Mouse (Mus musculus): Measurements from ENCODE around the gene Thsd7a.

Thsd7a gene

GRCm38 (mm10) chr6:12693239-12693638 is 56.0 kb downstream of the Thsd7a start:
- no peak for DNase-seq (ENCODE audit: low spot score)

GRCm38 (mm10) chr6:12649633-12650032 is 99.6 kb downstream of the Thsd7a start:
- no peak for DNase-seq (ENCODE audit: low spot score)

DNA sequence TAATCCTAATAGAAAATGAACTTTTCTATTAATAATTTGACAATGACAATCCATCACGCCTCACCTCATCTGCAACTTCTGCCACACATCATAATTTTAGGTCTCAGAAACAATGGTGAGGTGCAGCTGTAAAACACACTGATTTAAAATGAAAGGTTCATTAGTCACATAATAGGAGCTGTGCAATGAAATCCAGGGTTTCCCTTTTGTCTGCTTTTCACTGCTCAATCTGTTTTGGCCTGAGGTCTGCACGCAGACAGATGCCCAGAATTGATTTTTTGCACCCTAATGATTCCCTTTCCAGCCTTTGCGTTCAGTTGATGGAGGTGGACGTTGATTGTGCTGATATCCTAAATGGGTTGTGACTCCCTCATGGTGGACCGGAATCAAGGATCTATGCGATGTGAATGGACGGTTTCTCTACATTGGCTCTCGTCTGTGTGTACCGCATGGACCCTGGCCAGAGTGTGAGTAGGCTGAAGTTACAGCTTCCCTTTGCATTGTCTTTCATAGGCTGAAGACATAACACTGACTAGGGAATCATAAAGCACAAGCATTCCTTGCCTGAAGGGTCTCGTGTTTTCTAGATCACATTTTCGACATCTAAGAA is 120.5 kb downstream of the Thsd7a start:
- DNase-seq (ENCODE audit: low spot score), result no peak

- DNase-seq (ENCODE audit: low spot score), result no peak
Measured at GRCm38 (mm10) chr6:12606638-12607246, 142.5 kb downstream of the Thsd7a start.

DNA sequence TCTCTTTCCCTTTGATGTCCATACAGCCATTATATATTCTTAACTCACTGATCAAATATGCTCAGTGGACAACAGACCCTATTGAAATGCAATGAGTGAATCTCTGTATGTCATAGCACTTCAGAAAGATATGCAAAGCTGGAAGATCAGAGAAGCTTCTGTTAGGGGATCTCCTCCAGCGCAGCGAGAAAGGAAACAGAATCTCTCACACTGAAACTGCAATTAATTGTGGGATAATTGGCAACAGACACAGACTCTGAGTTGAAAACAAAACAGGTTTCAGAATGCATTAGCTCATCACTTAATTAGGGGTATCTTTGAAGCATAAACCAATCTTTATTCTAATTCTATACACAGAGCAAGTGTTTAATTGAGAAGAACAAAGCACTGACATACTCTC is 146.3 kb downstream of the Thsd7a start:
- no peak for DNase-seq (ENCODE audit: low spot score)

- no peak for DNase-seq (ENCODE audit: low spot score)
Measured at GRCm38 (mm10) chr6:12602161-12602560, 147.0 kb downstream of the Thsd7a start.

DNA sequence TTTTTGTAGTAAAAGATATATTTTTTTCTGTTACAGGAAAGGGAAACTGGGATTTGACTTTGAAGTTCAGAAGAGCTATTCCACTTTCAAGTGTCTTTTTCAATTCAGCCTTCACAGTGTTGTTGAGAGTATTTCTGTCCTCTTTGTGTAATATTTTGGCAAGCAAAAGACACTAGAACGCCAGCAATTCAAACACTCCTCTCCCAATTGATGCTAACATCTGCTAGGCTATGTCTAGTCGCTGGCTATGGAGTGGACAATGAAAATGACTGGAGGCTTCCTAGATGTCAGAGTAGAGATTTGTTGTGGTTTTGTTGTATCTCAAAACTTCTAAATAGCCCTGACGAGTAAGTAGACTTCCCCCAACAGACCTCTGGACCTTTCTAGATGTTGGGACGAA is 164.8 kb downstream of the Thsd7a start:
- no peak for DNase-seq (ENCODE audit: low spot score)

GRCm38 (mm10) chr6:12581143-12581542 is 168.1 kb downstream of the Thsd7a start:
- no peak for DNase-seq (ENCODE audit: low spot score)

DNA sequence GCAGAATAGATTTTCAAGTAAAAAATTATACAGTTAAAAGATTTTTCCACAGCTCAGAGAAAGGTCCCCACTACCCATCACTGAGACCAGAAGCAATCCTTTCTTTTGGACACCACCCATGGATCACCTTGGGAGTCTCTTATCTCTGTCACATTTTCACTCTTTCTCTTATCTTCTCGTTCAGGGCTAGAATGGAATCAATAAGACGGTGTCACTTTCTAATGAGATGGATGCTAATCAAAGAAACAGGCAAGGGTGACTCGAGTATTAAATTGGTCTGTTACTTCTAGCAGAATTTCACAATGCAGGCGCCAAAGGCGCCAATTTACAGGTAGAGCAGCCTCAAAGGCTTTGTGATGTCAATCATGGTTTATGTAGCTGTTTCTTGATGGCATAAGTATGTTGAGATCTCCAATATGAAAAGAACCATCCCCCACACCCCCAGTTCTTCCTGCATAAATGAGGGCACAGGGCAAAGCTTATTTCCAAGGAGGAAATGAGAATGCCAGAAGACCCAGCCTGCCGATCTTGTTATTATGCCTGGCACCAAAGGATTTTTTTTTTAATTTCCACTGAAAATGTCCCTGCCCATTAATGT is 173.5 kb downstream of the Thsd7a start:
- no peak for DNase-seq (ENCODE audit: low spot score)

GRCm38 (mm10) chr6:12572202-12572601 is 177.0 kb downstream of the Thsd7a start:
- no peak for DNase-seq (ENCODE audit: low spot score)

DNA sequence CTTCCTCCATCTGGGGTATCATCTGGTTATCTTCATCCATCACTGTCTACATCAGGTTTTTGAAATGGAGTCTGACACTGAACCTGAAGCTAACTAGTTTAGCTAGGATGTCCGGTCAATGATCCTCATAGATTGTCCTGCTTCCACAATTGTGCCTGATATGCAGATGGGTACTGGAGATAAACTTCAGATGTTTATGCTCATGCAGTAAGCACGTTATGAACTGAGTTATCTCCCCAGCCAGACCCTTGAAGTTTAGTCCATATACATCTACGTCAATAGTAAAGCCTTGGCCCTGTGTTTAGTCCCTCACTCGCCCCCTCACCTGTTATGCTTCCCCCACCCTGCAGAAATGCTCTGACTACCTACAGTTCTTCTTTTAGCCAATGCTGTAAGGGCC is 184.1 kb downstream of the Thsd7a start:
- no peak for DNase-seq (ENCODE audit: low spot score)

DNA sequence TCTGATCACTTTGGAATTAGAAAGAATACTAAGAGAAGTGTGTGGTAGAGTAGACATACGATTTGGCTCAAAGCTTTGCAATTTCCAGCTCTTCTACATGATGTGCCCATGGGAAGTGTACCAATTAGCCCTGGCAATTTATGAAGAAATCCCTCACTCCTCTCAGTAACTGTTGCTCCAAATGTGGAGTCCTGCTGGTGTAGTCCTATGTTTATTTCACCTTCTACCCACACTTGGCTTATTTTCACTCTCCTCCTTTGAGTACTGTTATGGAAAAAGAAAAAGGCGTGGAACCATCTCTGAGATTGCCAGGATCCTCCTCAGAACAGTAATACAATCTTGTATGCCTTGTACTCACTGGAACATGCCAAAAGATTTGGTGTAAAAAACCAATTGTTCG is 186.9 kb downstream of the Thsd7a start:
- DNase-seq (ENCODE audit: low spot score), result no peak

- DNase-seq (ENCODE audit: low spot score), result no peak
Measured at GRCm38 (mm10) chr6:12560500-12560899, 188.7 kb downstream of the Thsd7a start.

DNA sequence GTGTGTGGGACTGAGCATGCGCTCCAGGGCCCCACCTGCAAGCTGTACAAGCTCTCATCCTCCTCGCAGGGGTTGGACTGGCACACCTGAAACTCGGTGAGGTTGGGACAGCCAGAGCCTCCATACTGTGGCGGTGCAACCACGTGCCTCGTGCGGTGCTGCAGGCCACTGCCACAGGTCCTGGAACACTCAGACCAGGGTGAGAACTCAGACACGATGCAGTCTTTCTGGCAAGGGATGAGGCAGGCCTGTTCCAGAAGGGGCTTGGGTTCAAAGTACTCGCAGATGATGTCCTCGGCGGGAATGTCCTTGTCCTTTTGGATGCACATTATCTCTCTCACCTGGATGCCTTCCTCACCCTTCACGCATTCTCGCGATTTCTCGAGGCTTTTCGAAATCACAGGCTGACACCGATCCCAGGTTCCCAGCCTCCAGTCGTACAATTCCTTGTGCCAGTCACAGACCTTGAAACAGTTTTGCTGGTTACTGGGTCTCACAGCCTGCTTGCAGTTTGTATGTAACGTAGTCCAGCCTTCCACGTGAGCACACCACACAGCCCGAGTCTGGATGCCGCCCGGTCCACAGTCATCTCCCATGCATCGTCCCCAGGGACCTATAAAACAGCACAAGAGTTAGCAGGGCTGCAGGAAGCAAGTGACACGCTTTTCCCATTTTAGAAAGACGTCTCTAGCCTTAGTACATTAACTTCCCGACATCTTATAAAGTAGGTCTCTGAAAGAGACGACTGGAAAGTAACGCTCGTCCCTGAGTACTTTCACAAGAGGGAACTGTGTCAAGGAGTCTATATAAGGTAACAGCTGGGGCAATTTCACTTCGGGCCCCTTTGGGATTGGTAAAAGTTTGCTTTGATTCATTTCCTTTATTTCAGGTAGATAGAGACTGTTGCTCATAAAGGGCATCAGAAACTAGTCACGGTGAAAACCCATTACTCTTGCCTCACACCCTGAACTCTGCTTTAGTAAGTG is 193.8 kb downstream of the Thsd7a start:
- no peak for DNase-seq (ENCODE audit: low spot score)

GRCm38 (mm10) chr6:12551176-12551575 is 198.0 kb downstream of the Thsd7a start:
- no peak for DNase-seq (ENCODE audit: low spot score)

DNA sequence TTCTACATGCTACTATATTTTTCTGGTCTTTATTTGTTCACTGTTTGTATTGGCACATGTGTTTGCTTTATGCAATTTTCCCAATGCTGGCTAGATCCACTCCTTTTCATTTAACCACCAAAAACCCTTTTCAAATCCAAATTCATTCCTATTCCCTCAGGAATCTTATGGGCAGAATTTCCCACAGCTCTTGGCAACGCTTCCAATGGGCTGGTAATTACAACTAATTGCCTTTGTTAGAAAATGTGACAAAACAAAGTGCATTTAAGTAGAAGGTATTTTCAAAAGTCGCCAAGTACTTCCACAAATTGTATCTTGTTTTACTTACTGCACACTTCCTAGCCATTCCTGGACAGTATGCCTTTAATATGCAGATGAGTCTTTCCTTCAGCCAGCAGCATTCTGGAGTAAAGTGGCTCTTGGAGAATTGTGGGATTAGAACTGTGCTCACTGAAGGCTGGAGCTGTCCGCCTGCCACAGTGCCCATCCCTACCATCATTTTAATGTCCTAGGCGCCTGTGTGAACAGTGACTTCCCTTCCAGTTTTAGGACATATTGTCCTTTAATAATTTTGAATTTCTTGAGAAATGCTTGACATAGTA is 199.1 kb downstream of the Thsd7a start:
- DNase-seq (ENCODE audit: low spot score), result no peak

DNA sequence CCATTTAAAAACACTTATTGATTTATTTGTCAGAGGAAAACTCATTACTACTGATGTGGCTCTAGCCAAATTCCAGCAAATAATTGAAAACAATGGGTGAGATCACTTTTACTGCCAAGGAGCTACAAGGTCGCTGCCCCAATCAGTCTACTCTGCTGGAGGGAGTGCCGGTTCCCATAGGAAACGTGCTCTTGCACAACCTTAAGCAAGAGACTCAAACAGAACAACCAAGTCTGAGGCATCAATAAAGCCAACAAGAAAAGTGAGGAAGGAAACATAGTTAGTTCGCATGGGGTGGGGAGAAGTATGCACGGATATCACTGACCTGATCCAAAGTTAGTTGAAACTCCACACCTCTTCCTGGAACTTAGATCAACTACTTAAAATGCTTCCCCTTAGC is 205.1 kb downstream of the Thsd7a start:
- DNase-seq (ENCODE audit: low spot score), result no peak

DNA sequence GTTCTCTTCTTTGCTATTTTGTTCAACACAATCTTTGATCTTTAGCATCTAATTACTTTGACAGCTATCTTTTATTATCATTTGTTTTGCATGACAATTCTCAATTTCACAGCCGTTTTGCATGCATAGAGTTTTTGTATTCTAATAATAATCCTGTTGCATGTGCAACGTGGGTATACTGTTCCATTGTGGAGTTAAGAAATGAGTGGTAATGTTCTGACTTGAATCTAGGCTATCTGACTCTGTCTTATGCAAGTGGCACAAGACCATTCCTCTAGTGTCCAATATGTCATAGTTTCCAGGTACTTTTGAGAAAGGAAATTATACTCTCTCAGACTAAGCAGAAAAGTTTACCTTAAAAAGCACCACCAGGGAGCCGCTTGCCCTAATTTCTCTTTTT is 206.7 kb downstream of the Thsd7a start:
- DNase-seq (ENCODE audit: low spot score), result no peak

DNA sequence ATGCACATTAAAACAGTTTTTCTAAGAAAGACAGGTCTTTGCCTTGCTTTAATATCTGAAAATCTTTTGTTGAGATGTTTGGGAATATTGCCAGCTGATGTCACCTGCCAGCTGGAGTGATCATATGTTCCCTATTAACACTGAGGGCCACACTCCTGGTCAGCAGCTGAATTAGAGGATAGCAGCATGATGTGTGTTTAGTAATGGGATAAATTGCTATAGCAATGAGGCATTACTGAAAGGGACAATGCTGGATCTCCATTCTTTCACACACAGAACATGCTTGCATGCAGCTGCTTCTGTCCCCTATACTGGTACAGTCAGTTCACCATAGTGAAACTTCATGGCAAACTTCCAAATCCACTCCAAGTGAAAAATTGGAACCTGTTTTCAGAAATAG is 230.1 kb downstream of the Thsd7a start:
- DNase-seq (ENCODE audit: low spot score), result no peak

- no peak for DNase-seq (ENCODE audit: low spot score)
Measured at GRCm38 (mm10) chr6:12518283-12518903, 230.8 kb downstream of the Thsd7a start.

GRCm38 (mm10) chr6:12517726-12518125 is 231.5 kb downstream of the Thsd7a start:
- DNase-seq (ENCODE audit: low spot score), result no peak

GRCm38 (mm10) chr6:12506877-12507276 is 242.3 kb downstream of the Thsd7a start:
- DNase-seq (ENCODE audit: low spot score), result no peak

Data from spleen, adult 12 weeks (tissue).